Mouse (Mus musculus): ENCODE results near the gene Ppif. TPM values are rescaled to one million over a fixed set of nuclear protein-coding genes. Genes with fewer than 3 reads are reported as not detected.

Gene Ppif
- polyA plus RNA-seq, 1 experiment from 2014 or later, result 22.8 TPM

DNA sequence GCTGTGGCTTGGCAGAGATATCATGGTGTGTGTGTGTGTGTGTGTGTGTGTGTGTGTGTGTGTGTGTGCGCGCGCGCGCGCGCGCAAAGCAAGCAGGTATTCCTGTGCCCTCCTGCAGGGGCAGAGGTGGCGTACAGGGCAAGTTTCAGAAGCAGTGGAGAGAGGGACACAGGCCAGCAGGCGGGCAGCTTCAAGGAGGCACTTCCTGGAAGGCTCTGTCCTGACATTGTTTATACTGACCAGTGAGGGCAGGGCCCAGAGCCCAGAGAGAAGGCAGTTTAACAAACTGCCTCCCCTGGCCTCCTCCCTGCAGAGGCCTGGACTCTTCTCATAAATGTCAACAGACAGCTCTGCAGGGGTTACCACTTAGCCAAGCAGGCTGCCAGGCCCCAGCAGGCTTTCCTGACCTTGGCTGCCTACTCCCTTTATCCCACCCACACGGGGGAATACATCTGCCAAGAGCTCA is 31.1 kb downstream of the Ppif start:
- H3K9me3 ChIP-seq (replicated peaks), result no peaks in the 10 kb centered on the region
- H3K36me3 ChIP-seq (ENCODE audit: poor library complexity, severe bottlenecking), result no peaks in the 10 kb centered on the region
- H3K27ac ChIP-seq, result no peak overlapping the region
- H3K4me3 ChIP-seq, result no peak overlapping the region
- 85% methylated on average over 11 of the region's 11 CpGs for WGBS
- no peak for ATAC-seq
- H3K9ac ChIP-seq, result no peak overlapping the region
- no peaks in the 10 kb centered on the region for H3K27me3 ChIP-seq
- H3K4me2 ChIP-seq, result no peak overlapping the region
- peaks cover 8% of the 10 kb centered on the region for H3K4me1 ChIP-seq

DNA sequence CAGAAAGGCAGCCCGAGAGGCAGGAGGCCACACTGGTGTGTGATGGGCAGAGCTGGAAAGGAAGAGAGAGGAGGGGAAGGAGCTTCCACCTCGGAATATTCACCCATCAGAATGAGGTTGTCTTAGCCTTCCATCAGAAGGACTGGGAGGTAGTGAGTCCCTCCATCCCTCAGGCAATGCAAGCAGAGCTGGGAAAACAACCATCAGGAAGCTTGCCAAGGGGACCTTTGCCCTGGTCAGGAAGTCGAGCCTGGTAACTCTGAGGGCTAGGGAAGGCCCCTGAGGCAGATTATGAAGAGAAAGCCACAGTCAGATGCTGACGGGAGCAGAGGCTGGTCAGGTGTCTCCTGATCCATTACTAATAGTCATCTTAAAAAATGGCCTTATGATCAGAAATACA is 31.7 kb downstream of the Ppif start:
- 46% methylated on average over 4 of the region's 4 CpGs for WGBS
- H3K27ac ChIP-seq, result no peak overlapping the region
- no peak overlapping the region for H3K9ac ChIP-seq
- H3K4me1 ChIP-seq, result peaks cover 8% of the 10 kb centered on the region
- H3K4me2 ChIP-seq, result no peak overlapping the region
- no peak overlapping the region for H3K4me3 ChIP-seq
- no peaks in the 10 kb centered on the region for H3K9me3 ChIP-seq (replicated peaks)
- no peaks in the 10 kb centered on the region for H3K27me3 ChIP-seq
- ATAC-seq, result no peak
- no peaks in the 10 kb centered on the region for H3K36me3 ChIP-seq (ENCODE audit: poor library complexity, severe bottlenecking)

GRCm38 (mm10) chr14:25726226-25727148 is 32.5 kb downstream of the Ppif start:
- H3K9ac ChIP-seq, result no peak overlapping the region
- no peak for ATAC-seq
- 56% methylated on average over 20 of the region's 20 CpGs for WGBS
- no peak overlapping the region for H3K4me3 ChIP-seq
- H3K36me3 ChIP-seq (ENCODE audit: poor library complexity, severe bottlenecking), result no peaks in the 10 kb centered on the region
- H3K27ac ChIP-seq, result no peak overlapping the region
- H3K27me3 ChIP-seq, result no peaks in the 10 kb centered on the region
- no peaks in the 10 kb centered on the region for H3K9me3 ChIP-seq (replicated peaks)
- no peak overlapping the region for H3K4me2 ChIP-seq
- H3K4me1 ChIP-seq, result peaks cover 8% of the 10 kb centered on the region

- H3K9ac ChIP-seq, result no peak overlapping the region
- peaks cover 8% of the 10 kb centered on the region for H3K4me1 ChIP-seq
- WGBS, result 83% methylated on average over 5 of the region's 5 CpGs
- no peaks in the 10 kb centered on the region for H3K27me3 ChIP-seq
- H3K27ac ChIP-seq, result no peak overlapping the region
- H3K4me2 ChIP-seq, result no peak overlapping the region
- no peak overlapping the region for H3K4me3 ChIP-seq
- no peaks in the 10 kb centered on the region for H3K36me3 ChIP-seq (ENCODE audit: poor library complexity, severe bottlenecking)
- H3K9me3 ChIP-seq (replicated peaks), result no peaks in the 10 kb centered on the region
- ATAC-seq, result no peak
These were observed 33.2 kb downstream of the Ppif start for GRCm38 (mm10) chr14:25727149-25727510.

- H3K4me3 ChIP-seq, result no peak overlapping the region
- H3K4me1 ChIP-seq, result peaks cover 30% of the 10 kb centered on the region
- H3K27me3 ChIP-seq, result no peaks in the 10 kb centered on the region
- H3K27ac ChIP-seq, result peak overlapping the region; percentile 31
- peak overlapping the region; percentile 37; the same call in 1 of the 2 replicates for H3K9ac ChIP-seq
- H3K4me2 ChIP-seq, result no peak overlapping the region
- ATAC-seq, result peak; percentile 43; the same call in 1 of the 2 replicates
- H3K36me3 ChIP-seq (ENCODE audit: poor library complexity, severe bottlenecking), result no peaks in the 10 kb centered on the region
- H3K9me3 ChIP-seq (replicated peaks), result no peaks in the 10 kb centered on the region
- WGBS, result 32% methylated on average over 17 of the region's 17 CpGs
These were observed 41.1 kb downstream of the Ppif start for GRCm38 (mm10) chr14:25734736-25735716.

DNA sequence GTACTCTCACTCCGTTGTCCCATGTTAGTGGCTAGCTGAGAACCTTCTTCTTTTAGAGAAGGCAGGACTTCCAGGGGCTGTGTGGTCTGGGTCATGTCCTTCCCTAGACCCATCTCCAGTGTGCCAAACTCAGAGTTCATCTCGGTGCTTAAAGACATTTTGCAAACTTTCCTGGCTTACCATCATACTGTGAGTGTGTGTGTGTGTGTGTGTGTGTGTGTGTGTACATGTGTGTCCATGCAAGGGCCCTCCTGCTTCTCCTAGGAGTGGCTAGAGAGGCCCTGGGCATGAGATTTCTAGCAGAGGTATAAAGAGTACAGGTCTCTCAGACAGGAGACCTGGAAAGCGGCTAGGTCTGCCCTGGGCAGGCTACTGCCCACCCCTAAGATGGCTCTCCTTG is 42.2 kb downstream of the Ppif start:
- Histone ChIP-seq H3K4me1 (peaks cover 30% of the 10 kb centered on the region), H3K9me3 (replicated peaks) (no peaks in the 10 kb centered on the region), H3K9ac (no peak overlapping the region), H3K27me3 (no peaks in the 10 kb centered on the region), H3K36me3 (ENCODE audit: poor library complexity, severe bottlenecking) (no peaks in the 10 kb centered on the region), H3K27ac (no peak overlapping the region), H3K4me2 (no peak overlapping the region), H3K4me3 (no peak overlapping the region)
- whole genome bisulfite sequencing, result 88% methylated on average over 3 of the region's 3 CpGs
- no peak for ATAC-seq

DNA sequence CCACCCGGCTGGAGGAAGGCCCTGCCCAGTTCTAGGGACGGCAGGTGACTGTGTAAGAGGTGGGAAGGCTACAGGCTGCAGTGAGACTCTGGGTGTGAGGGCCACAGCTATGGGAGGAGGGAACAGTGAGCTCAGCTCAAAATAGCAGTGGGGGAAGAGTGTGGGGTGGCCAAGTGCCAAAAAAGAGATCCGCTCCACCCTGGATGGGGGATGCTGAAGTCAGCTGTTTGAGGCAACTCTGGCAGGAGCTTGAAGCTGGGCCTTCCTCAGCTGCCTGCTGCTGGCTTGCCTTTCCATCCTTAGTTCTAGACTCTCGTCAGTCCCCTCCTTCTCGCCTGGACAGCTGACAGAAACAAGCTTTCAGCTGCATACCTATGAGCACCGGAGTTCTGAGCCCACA is 42.6 kb downstream of the Ppif start:
- H3K4me3 ChIP-seq, result no peak overlapping the region
- H3K27me3 ChIP-seq, result no peaks in the 10 kb centered on the region
- no peaks in the 10 kb centered on the region for H3K9me3 ChIP-seq (replicated peaks)
- no peak overlapping the region for H3K4me2 ChIP-seq
- no peak overlapping the region for H3K9ac ChIP-seq
- no peak overlapping the region for H3K27ac ChIP-seq
- peak; percentile 43; the same call in 1 of the 2 replicates for ATAC-seq
- H3K36me3 ChIP-seq (ENCODE audit: poor library complexity, severe bottlenecking), result no peaks in the 10 kb centered on the region
- WGBS, result 64% methylated on average over 6 of the region's 6 CpGs
- peaks cover 30% of the 10 kb centered on the region for H3K4me1 ChIP-seq

DNA sequence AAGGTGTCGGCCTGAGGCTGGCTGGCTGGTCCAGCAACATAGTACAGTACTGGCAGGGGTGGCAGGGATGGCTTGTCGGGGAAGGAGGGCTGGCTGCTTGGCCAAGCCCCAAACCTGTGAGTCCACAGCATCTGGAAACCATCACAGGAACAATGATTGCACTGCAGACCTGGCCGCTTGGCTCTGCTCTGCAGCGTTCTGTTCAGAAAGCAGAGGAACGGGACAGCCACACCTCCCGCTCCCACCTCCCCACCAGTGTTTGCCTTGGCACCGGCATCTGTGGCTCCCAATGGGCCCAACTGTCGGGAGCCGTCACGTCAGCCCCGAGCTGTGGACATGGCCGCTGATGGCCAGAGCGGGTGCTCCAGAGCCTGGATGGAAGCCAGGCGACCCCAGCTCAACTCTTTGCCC is 44.6 kb downstream of the Ppif start:
- Histone ChIP-seq H3K27me3 (no peaks in the 10 kb centered on the region), H3K9ac (no peak overlapping the region), H3K4me1 (peaks cover 30% of the 10 kb centered on the region), H3K4me3 (no peak overlapping the region), H3K9me3 (replicated peaks) (no peaks in the 10 kb centered on the region), H3K27ac (no peak overlapping the region), H3K4me2 (no peak overlapping the region), H3K36me3 (ENCODE audit: poor library complexity, severe bottlenecking) (no peaks in the 10 kb centered on the region)
- no peak for ATAC-seq
- 74% methylated on average over 14 of the region's 14 CpGs for WGBS

DNA sequence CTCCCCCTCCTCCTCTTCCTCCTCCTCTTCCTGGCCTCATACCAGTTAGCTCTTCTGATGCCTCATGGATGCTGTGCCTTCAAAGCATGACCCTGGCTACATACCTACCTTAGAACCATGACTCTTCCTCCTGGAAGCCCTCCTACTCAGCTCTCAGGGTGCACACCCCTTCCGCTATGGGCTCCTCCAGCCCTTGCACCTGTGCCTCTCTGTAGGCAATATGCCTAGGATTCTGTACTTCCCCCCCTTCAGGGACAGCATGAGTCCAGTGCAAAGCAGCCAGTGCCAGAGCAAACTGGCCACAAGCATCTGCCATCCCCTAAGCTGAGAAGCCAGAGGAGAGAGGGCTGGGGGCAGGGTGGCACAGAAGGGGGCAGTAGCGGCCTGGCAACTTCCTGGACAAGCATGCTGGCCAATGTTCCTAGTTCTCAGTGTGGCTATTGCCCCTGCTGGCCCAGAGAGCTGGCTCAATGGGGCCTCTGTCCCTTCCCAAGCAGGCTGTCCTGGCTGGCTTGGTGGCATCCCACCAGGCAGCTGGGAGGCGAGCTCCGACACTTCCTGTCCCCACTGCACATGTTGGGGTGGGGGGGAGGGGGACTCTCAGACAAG is 46.1 kb downstream of the Ppif start:
- Histone ChIP-seq H3K4me2 (no peak overlapping the region), H3K27me3 (no peaks in the 10 kb centered on the region), H3K4me3 (no peak overlapping the region), H3K27ac (no peak overlapping the region), H3K9ac (no peak overlapping the region), H3K36me3 (ENCODE audit: poor library complexity, severe bottlenecking) (no peaks in the 10 kb centered on the region), H3K9me3 (replicated peaks) (no peaks in the 10 kb centered on the region), H3K4me1 (peaks cover 21% of the 10 kb centered on the region)
- no peak for ATAC-seq
- 69% methylated on average over 4 of the region's 4 CpGs for WGBS

GRCm38 (mm10) chr14:25741211-25741610 is 47.3 kb downstream of the Ppif start:
- H3K27ac ChIP-seq, result no peak overlapping the region
- H3K4me2 ChIP-seq, result no peak overlapping the region
- no peaks in the 10 kb centered on the region for H3K27me3 ChIP-seq
- H3K36me3 ChIP-seq (ENCODE audit: poor library complexity, severe bottlenecking), result no peaks in the 10 kb centered on the region
- 68% methylated on average over 3 of the region's 3 CpGs for WGBS
- no peaks in the 10 kb centered on the region for H3K9me3 ChIP-seq (replicated peaks)
- H3K4me3 ChIP-seq, result no peak overlapping the region
- no peak for ATAC-seq
- peaks cover 10% of the 10 kb centered on the region; the same call in 1 of the 2 replicates for H3K4me1 ChIP-seq
- no peak overlapping the region for H3K9ac ChIP-seq

GRCm38 (mm10) chr14:25741840-25742367 is 48.0 kb downstream of the Ppif start:
- peaks cover 4% of the 10 kb centered on the region; the same call in 1 of the 2 replicates for H3K4me1 ChIP-seq
- H3K36me3 ChIP-seq (ENCODE audit: poor library complexity, severe bottlenecking), result no peaks in the 10 kb centered on the region
- no peaks in the 10 kb centered on the region for H3K27me3 ChIP-seq
- no peaks in the 10 kb centered on the region for H3K9me3 ChIP-seq (replicated peaks)
- no peak overlapping the region for H3K9ac ChIP-seq
- 65% methylated on average over 5 of the region's 5 CpGs for WGBS
- no peak for ATAC-seq
- H3K27ac ChIP-seq, result no peak overlapping the region
- H3K4me3 ChIP-seq, result no peak overlapping the region
- H3K4me2 ChIP-seq, result no peak overlapping the region

Data from forebrain, embryonic 13.5 days (tissue).